ENCODE assay signal across 21 mouse cellular contexts in genomic region chr19:31369116-31369515, GRCm38 (mm10).
"Had no signal": no experiment of that assay in that cellular context is flagged by ENCODE, and none has a peak within 500 bp of the region (broad histone marks: within the 10 kb centered on the region; RNA-seq: fewer than 3 reads in every experiment).

No protein-coding gene starts in this region.

- H3K9me3 ChIP-seq: limb, embryonic 10.5 days; limb, embryonic 13.5 days; midbrain, embryonic 12.5 days; neural tube, embryonic 13.5 days; stomach, embryonic 15.5 days had no signal

- H3K36me3 ChIP-seq: limb, embryonic 10.5 days; limb, embryonic 13.5 days; midbrain, embryonic 12.5 days; neural tube, embryonic 13.5 days; stomach, embryonic 15.5 days had no signal

- ATAC-seq: hindbrain, postnatal 0 days; inflammation-experienced regulatory T-cells, adult 6 months; intestine, embryonic 16.5 days; liver, postnatal 0 days; midbrain, embryonic 16.5 days had no signal

- H3K4me1 ChIP-seq: limb, embryonic 10.5 days; limb, embryonic 13.5 days; midbrain, embryonic 12.5 days; neural tube, embryonic 13.5 days; stomach, embryonic 15.5 days had no signal

- H3K4me2 ChIP-seq: hindbrain, embryonic 14.5 days; limb, embryonic 13.5 days; lung, embryonic 14.5 days; midbrain, embryonic 12.5 days; neural tube, embryonic 13.5 days; stomach, embryonic 15.5 days had no signal

- H3K27me3 ChIP-seq: limb, embryonic 13.5 days; midbrain, embryonic 12.5 days; neural tube, embryonic 13.5 days; stomach, embryonic 15.5 days had no signal

- H3K4me3 ChIP-seq: limb, embryonic 10.5 days; limb, embryonic 13.5 days; midbrain, embryonic 12.5 days; myocyte; neural tube, embryonic 13.5 days; stomach, embryonic 15.5 days had no signal

- DNase-seq: liver; liver, postnatal 0 days; lung, postnatal 10 days; lung, postnatal 36 days; retina, postnatal 1 day; right cerebral cortex, postnatal 25 days; spleen, adult 18-20 months; thymus, postnatal 25 days had no signal

- H3K27ac ChIP-seq: hindbrain, embryonic 14.5 days; hindbrain, postnatal 0 days; limb, embryonic 10.5 days; limb, embryonic 13.5 days; liver, embryonic 14.5 days; midbrain, embryonic 12.5 days; neural tube, embryonic 13.5 days; stomach, embryonic 15.5 days had no signal

- H3K9ac ChIP-seq: hindbrain, embryonic 14.5 days; limb, embryonic 13.5 days; liver, embryonic 14.5 days; liver, postnatal 0 days; lung, embryonic 14.5 days; midbrain, embryonic 12.5 days; neural tube, embryonic 13.5 days; stomach, embryonic 15.5 days had no signal
